Mouse (Mus musculus) MEL (cell line): Measurements from ENCODE around the gene Nyap2. TPM values are rescaled to one million over a fixed set of nuclear protein-coding genes. Genes with fewer than 3 reads are reported as not detected.

Source experiments
- DNase-seq: peaks from one replicate; pipeline ENCODE4 v3.0.0; 2011; ENCODE audit warnings: low read depth, low spot score
- H3K27ac ChIP-seq: 2 replicates; pipeline ENCODE4 v1.5.1; 2012; ENCODE audit warnings: low read depth, mild to moderate bottlenecking, control low read depth, low read length, moderate library complexity; ENCODE audit not compliant: control insufficient read depth
- H3K27me3 ChIP-seq, 2 experiments: fragments of 150-350 bp in 1 of 2; sonication (generic) in 1 of 2; 2 replicates each; pipeline ENCODE4 v1.6.1; 2012; ENCODE audit warnings: low read length in 2 of 2, mild to moderate bottlenecking in 2 of 2, improper control_type of control experiment in 1 of 2, moderate library complexity in 1 of 2; ENCODE audit not compliant: insufficient read depth in 2 of 2, control insufficient read depth in 1 of 2
- H3K36me3 ChIP-seq, 2 experiments: 2 replicates each; pipeline ENCODE4 v1.6.1; 2012 to 2014; ENCODE audit warnings: low read length in 2 of 2, improper control_type of control experiment in 1 of 2, inconsistent platforms in 1 of 2, mild to moderate bottlenecking in 1 of 2; ENCODE audit not compliant: insufficient read depth in 2 of 2, control insufficient read depth in 1 of 2
- H3K4me1 ChIP-seq, 2 experiments: fragments of 150-350 bp in 1 of 2; sonication (generic) in 1 of 2; 2 replicates each; pipeline ENCODE4 v1.6.1; 2012; ENCODE audit warnings: low read length in 2 of 2, improper control_type of control experiment in 1 of 2, mild to moderate bottlenecking in 1 of 2; ENCODE audit not compliant: insufficient read depth in 2 of 2, control insufficient read depth in 1 of 2
- H3K4me3 ChIP-seq, 2 experiments: fragments of 150-350 bp in 1 of 2; sonication (generic) in 1 of 2; 2 replicates each; pipeline ENCODE4 v1.5.1; 2012; ENCODE audit warnings: low read depth in 2 of 2, low read length in 2 of 2, mild to moderate bottlenecking in 2 of 2, moderate library complexity in 2 of 2, control low read depth in 1 of 2, improper control_type of control experiment in 1 of 2; ENCODE audit not compliant: control insufficient read depth in 1 of 2, insufficient read depth in 1 of 2
- H3K79me2 ChIP-seq: 2 replicates; pipeline ENCODE4 v1.6.1; 2012; ENCODE audit warnings: mild to moderate bottlenecking, low read length, moderate library complexity; ENCODE audit not compliant: control insufficient read depth, poor library complexity, insufficient read depth
- H3K9ac ChIP-seq: 2 replicates; pipeline ENCODE4 v1.6.1; 2012; ENCODE audit warnings: low read depth, mild to moderate bottlenecking, control low read depth, low read length, moderate library complexity; ENCODE audit not compliant: control insufficient read depth, poor library complexity, severe bottlenecking
- H3K9me3 ChIP-seq: fragments of 150-350 bp; sonication (generic); replicated peaks from 2 replicates; pipeline ENCODE4 v1.6.1; 2012; ENCODE audit warnings: mild to moderate bottlenecking, low read length, improper control_type of control experiment, moderate library complexity; ENCODE audit not compliant: insufficient read depth
- CHD1 ChIP-seq: IDR thresholded peaks from 2 replicates; pipeline ENCODE4 v1.6.1; 2012; ENCODE audit warnings: low read depth, mild to moderate bottlenecking, inconsistent platforms, low read length, improper control_type of control experiment
- CTCF ChIP-seq, 3 experiments: IDR thresholded peaks in 2 of 3; conservative IDR thresholded peaks in 1 of 3; 2 replicates each; pipeline ENCODE4 v1.5.1; 2011 to 2012; ENCODE audit warnings: low read length in 3 of 3, low read depth in 2 of 3, mild to moderate bottlenecking in 2 of 3, improper control_type of control experiment in 1 of 3, inconsistent platforms in 1 of 3, mixed read lengths in 1 of 3, moderate library complexity in 1 of 3; ENCODE audit not compliant: control insufficient read depth in 1 of 3, insufficient read depth in 1 of 3, poor library complexity in 1 of 3, severe bottlenecking in 1 of 3
- EP300 ChIP-seq, 2 experiments: IDR thresholded peaks; 2 replicates each; pipeline ENCODE4 v1.6.1; 2011; ENCODE audit warnings: improper control_type of control experiment in 2 of 2, low read length in 2 of 2, low read depth in 1 of 2, mild to moderate bottlenecking in 1 of 2
- GABPA ChIP-seq: IDR thresholded peaks from 2 replicates; pipeline ENCODE4 v1.6.1; 2012; ENCODE audit warnings: low read depth, mild to moderate bottlenecking, inconsistent platforms, low read length, improper control_type of control experiment, moderate library complexity
- GATA1 ChIP-seq: IDR thresholded peaks from 2 replicates; pipeline ENCODE4 v1.6.1; 2011; ENCODE audit warnings: low read depth, low read length, improper control_type of control experiment
- MXI1 ChIP-seq: IDR thresholded peaks from 2 replicates; pipeline ENCODE4 v1.6.1; 2011; ENCODE audit warnings: mild to moderate bottlenecking, low read depth, low read length, improper control_type of control experiment
- NELFE ChIP-seq: IDR thresholded peaks from 2 replicates; pipeline ENCODE4 v1.6.1; 2011; ENCODE audit warnings: low read depth, low read length, improper control_type of control experiment
- POLR2A ChIP-seq, 2 experiments: IDR thresholded peaks; 2 replicates each; pipeline ENCODE4 v1.6.1; 2011 to 2012; ENCODE audit warnings: low read length in 2 of 2, mild to moderate bottlenecking in 2 of 2, control low read depth in 1 of 2, improper control_type of control experiment in 1 of 2, low read depth in 1 of 2, moderate library complexity in 1 of 2; ENCODE audit not compliant: control insufficient read depth in 1 of 2, insufficient read depth in 1 of 2, poor library complexity in 1 of 2
- RAD21 ChIP-seq: IDR thresholded peaks from 2 replicates; pipeline ENCODE4 v1.6.1; 2011; ENCODE audit warnings: mild to moderate bottlenecking, low read depth, low read length, improper control_type of control experiment
- RCOR1 ChIP-seq: IDR thresholded peaks from 2 replicates; pipeline ENCODE4 v1.6.1; 2012; ENCODE audit warnings: low read depth, mild to moderate bottlenecking, inconsistent platforms, low read length, improper control_type of control experiment
- SMC3 ChIP-seq: IDR thresholded peaks from 2 replicates; pipeline ENCODE4 v1.6.1; 2011; ENCODE audit warnings: low read depth, low read length, improper control_type of control experiment
- TAL1 ChIP-seq: IDR thresholded peaks from 2 replicates; pipeline ENCODE4 v1.6.1; 2012; ENCODE audit warnings: mild to moderate bottlenecking, inconsistent platforms, low read length, moderate library complexity, mixed read lengths
- TBP ChIP-seq: IDR thresholded peaks from 2 replicates; pipeline ENCODE4 v1.8.0; 2011; ENCODE audit warnings: low read depth, low read length, improper control_type of control experiment
- USF1 ChIP-seq: IDR thresholded peaks from 2 replicates; pipeline ENCODE4 v1.6.1; 2014; ENCODE audit warnings: low read depth, mild to moderate bottlenecking, inconsistent platforms, low read length, improper control_type of control experiment, moderate library complexity
- ZC3H11A ChIP-seq: IDR thresholded peaks from 2 replicates; pipeline ENCODE4 v1.6.1; 2012; ENCODE audit warnings: low read depth, mild to moderate bottlenecking, inconsistent platforms, low read length, improper control_type of control experiment
- ZKSCAN1 ChIP-seq: IDR thresholded peaks from 2 replicates; pipeline ENCODE4 v1.6.1; 2012; ENCODE audit warnings: low read depth, mild to moderate bottlenecking, inconsistent platforms, low read length, improper control_type of control experiment, moderate library complexity
- ZMIZ1 ChIP-seq: IDR thresholded peaks from 2 replicates; pipeline ENCODE4 v1.6.1; 2012; ENCODE audit warnings: low read depth, mild to moderate bottlenecking, inconsistent platforms, low read length, improper control_type of control experiment, moderate library complexity
- polyA plus RNA-seq, 2 experiments: library from polyadenylated mRNA; stranded (reverse) in 1 of 2; unstranded in 1 of 2; fragments of >175 nt in 1 of 2; fragments of >200 nt in 1 of 2; gene quantifications; 2 replicates each; pipeline versions ENCODE4 v1.2.1 to v1.2.4; 2012; ENCODE audit warnings: low replicate concordance in 2 of 2, low read depth in 1 of 2; ENCODE audit not compliant: insufficient read length in 2 of 2, insufficient read depth in 1 of 2, missing spikeins in 1 of 2
- total RNA-seq: library from RNA; depleted of rRNA; stranded (reverse); fragments of 300-350 nt; gene quantifications from 2 replicates; pipeline ENCODE4 v1.2.3, GENCODE M21; 2012

Nyap2 gene
- total and polyA plus RNA-seq, 3 experiments: not detected

DNA sequence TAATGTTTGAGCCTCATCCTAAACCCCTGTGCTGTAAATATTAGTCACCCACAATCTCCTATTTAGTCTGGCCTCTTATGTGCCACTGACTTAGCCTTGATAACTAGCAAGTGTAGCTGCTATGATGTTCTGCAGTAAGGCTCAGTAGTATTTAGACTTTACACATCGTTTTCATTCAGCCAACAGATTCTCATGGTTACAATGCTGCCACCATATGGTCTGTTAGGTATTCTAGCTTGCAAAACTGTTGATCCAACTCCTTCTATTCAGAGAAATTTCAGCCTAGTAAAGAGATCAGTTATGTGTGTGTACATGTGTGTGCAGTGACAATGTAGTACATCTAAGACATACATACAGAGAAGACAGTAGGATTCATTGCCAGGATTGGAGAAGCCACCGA, 231.2 kb downstream of the Nyap2 start:
- Histone ChIP-seq H3K79me2 (no peaks in the 10 kb centered on the region), H3K9me3 (no peaks in the 10 kb centered on the region), H3K4me3 (no peak overlapping the region), H3K27me3 (no peaks in the 10 kb centered on the region), H3K36me3 (no peaks in the 10 kb centered on the region), H3K27ac (no peak overlapping the region), H3K4me1 (no peaks in the 10 kb centered on the region), H3K9ac (no peak overlapping the region)
- no peak for TF ChIP-seq GATA1
- no peak for TF ChIP-seq POLR2A (IDR thresholded peaks at IDR 0.05; ENCODE audit: control insufficient read depth in 1 of 2, insufficient read depth in 1 of 2, low read depth in 1 of 2, low read length in 2 of 2, poor library complexity in 1 of 2)
- TF ChIP-seq CTCF (IDR thresholded peaks at IDR 0.05 in 2 of 3, conservative IDR thresholded peaks at IDR 0.05 in 1 of 3; ENCODE audit: control insufficient read depth in 1 of 3, insufficient read depth in 1 of 3, low read depth in 2 of 3, low read length in 3 of 3, poor library complexity in 1 of 3, severe bottlenecking in 1 of 3): no peak
- no peak for DNase-seq

DNA sequence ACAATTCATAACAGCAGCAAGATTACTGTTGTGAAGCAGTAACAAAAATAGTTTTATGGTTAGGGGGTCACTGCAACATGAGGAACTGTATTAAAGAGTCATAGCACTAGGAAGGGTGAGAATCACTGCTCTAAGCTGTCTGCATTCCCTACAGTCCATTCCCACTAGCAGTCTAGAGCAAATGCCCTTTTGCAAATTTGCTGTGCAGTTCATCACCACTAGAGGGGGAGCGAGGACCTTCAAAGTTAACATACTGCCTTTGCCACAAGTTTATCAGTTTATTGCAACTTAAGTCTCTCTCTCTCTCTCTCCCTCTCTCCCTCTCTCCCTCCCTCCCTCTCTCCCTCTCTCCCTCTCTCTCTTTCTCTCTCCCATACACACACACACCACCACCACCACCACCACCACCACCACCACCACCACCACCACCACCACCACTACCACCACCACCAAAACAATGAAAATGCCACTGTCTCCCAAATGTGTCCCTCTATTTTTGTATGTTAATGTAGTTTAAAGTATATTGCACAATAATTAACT, 233.4 kb downstream of the Nyap2 start:
- Histone ChIP-seq H3K4me3 (no peak overlapping the region), H3K9ac (no peak overlapping the region), H3K27ac (no peak overlapping the region), H3K9me3 (no peaks in the 10 kb centered on the region), H3K4me1 (no peaks in the 10 kb centered on the region), H3K79me2 (no peaks in the 10 kb centered on the region), H3K27me3 (no peaks in the 10 kb centered on the region), H3K36me3 (no peaks in the 10 kb centered on the region)
- DNase-seq: peak; percentile 60
- TF ChIP-seq ZKSCAN1 (no peak), ZC3H11A (0 out of 2 replicates have a peak, but pooled peaks have one; percentile 6), POLR2A (IDR thresholded peaks at IDR 0.05; ENCODE audit: control insufficient read depth in 1 of 2, insufficient read depth in 1 of 2, low read depth in 1 of 2, low read length in 2 of 2, poor library complexity in 1 of 2) (no peak), ZMIZ1 (no peak), CTCF (IDR thresholded peaks at IDR 0.05 in 2 of 3, conservative IDR thresholded peaks at IDR 0.05 in 1 of 3; ENCODE audit: control insufficient read depth in 1 of 3, insufficient read depth in 1 of 3, low read depth in 2 of 3, low read length in 3 of 3, poor library complexity in 1 of 3, severe bottlenecking in 1 of 3) (peak; percentile 53 to 73 (median 63)), SMC3 (peak; percentile 54), RCOR1 (no peak), RAD21 (peak; percentile 57), TBP (no peak), NELFE (no peak), MXI1 (no peak), GABPA (no peak), EP300 (IDR thresholded peaks at IDR 0.05; ENCODE audit: low read depth in 1 of 2, low read length in 2 of 2) (no peak), TAL1 (no peak), CHD1 (no peak), USF1 (no peak)
